Mouse (Mus musculus): Measurements from ENCODE around the gene Tnfaip2. TPM values are rescaled to one million over a fixed set of nuclear protein-coding genes. Genes with fewer than 3 reads are reported as not detected.

Gene Tnfaip2
- polyA plus RNA-seq, 1 experiment from 2014 or later = 1.2 TPM

GRCm38 (mm10) chr12:111412581-111413284 is 29.5 kb upstream of the Tnfaip2 start:
- H3K4me1 ChIP-seq (ENCODE audit: control insufficient read depth, insufficient read depth, low read depth, low read length) = peaks cover 27% of the 10 kb centered on the region
- H3K9ac ChIP-seq (ENCODE audit: low read depth, low read length) = peak overlapping the region; percentile 47
- peak overlapping the region; percentile 32 for H3K4me3 ChIP-seq (ENCODE audit: low read length)
- no peaks in the 10 kb centered on the region for H3K36me3 ChIP-seq (ENCODE audit: control insufficient read depth, insufficient read depth, low read length)
- ATAC-seq = no peak
- H3K27ac ChIP-seq (ENCODE audit: low read depth, low read length) = no peak overlapping the region
- peaks cover 5% of the 10 kb centered on the region; the same call in 1 of the 2 replicates for H3K27me3 ChIP-seq (replicated peaks; ENCODE audit: control insufficient read depth, insufficient read depth, low read length)
- 27% methylated on average over 12 of the region's 12 CpGs for WGBS
- peak overlapping the region; percentile 58 for H3K4me2 ChIP-seq (ENCODE audit: low read length)
- no peaks in the 10 kb centered on the region for H3K9me3 ChIP-seq (ENCODE audit: control insufficient read depth, low read length)

- H3K4me1 ChIP-seq (ENCODE audit: control insufficient read depth, insufficient read depth, low read depth, low read length) = peaks cover 27% of the 10 kb centered on the region
- H3K27me3 ChIP-seq (replicated peaks; ENCODE audit: control insufficient read depth, insufficient read depth, low read length) = 0 out of 2 replicates have a peak, but pooled peaks cover 3% of the 10 kb centered on the region
- H3K4me2 ChIP-seq (ENCODE audit: low read length) = peak overlapping the region; percentile 58
- peak; percentile 82 for ATAC-seq
- peak overlapping the region; percentile 32 for H3K4me3 ChIP-seq (ENCODE audit: low read length)
- no peaks in the 10 kb centered on the region for H3K9me3 ChIP-seq (ENCODE audit: control insufficient read depth, low read length)
- no peak overlapping the region for H3K27ac ChIP-seq (ENCODE audit: low read depth, low read length)
- H3K36me3 ChIP-seq (ENCODE audit: control insufficient read depth, insufficient read depth, low read length) = no peaks in the 10 kb centered on the region
- WGBS = 1% methylated on average over 21 of the region's 21 CpGs
- peak overlapping the region; percentile 47 for H3K9ac ChIP-seq (ENCODE audit: low read depth, low read length)
Measured at GRCm38 (mm10) chr12:111413300-111413699, 29.0 kb upstream of the Tnfaip2 start.

- Histone ChIP-seq H3K36me3 (ENCODE audit: control insufficient read depth, insufficient read depth, low read length) (no peaks in the 10 kb centered on the region), H3K4me3 (ENCODE audit: low read length) (peak within 1 kb of the TSS; percentile 14; the same call in 1 of the 2 replicates), H3K4me2 (ENCODE audit: low read length) (peak within 1 kb of the TSS; percentile 50), H3K9me3 (ENCODE audit: control insufficient read depth, low read length) (no peaks in the 10 kb centered on the region), H3K9ac (ENCODE audit: low read depth, low read length) (peak within 1 kb of the TSS; percentile 51), H3K27ac (ENCODE audit: low read depth, low read length) (no peak within 1 kb of the TSS), H3K27me3 (replicated peaks; ENCODE audit: control insufficient read depth, insufficient read depth, low read length) (peaks cover 12% of the 10 kb centered on the region), H3K4me1 (ENCODE audit: control insufficient read depth, insufficient read depth, low read depth, low read length) (peaks cover 17% of the 10 kb centered on the region)
- no peak for ATAC-seq
- WGBS = 6% methylated on average over 17 of the region's 17 CpGs
Measured at GRCm38 (mm10) chr12:111416921-111417779, 25.1 kb upstream of the Tnfaip2 start, which contains the start of gene Exoc3l4. Gene Exoc3l4, plus strand, starts transcription at chr12:111417017.

- Histone ChIP-seq H3K36me3 (ENCODE audit: control insufficient read depth, insufficient read depth, low read length) (no peaks in the 10 kb centered on the region), H3K4me1 (ENCODE audit: control insufficient read depth, insufficient read depth, low read depth, low read length) (peaks cover 14% of the 10 kb centered on the region), H3K4me3 (ENCODE audit: low read length) (no peak overlapping the region), H3K4me2 (ENCODE audit: low read length) (no peak overlapping the region), H3K27me3 (replicated peaks; ENCODE audit: control insufficient read depth, insufficient read depth, low read length) (peaks cover 37% of the 10 kb centered on the region), H3K9me3 (ENCODE audit: control insufficient read depth, low read length) (no peaks in the 10 kb centered on the region), H3K27ac (ENCODE audit: low read depth, low read length) (no peak overlapping the region), H3K9ac (ENCODE audit: low read depth, low read length) (no peak overlapping the region)
- ATAC-seq = no peak
- WGBS = 76% methylated on average over 5 of the region's 5 CpGs
Measured at GRCm38 (mm10) chr12:111419918-111420317, 22.4 kb upstream of the Tnfaip2 start.

- no peak for ATAC-seq
- WGBS = 58% methylated on average over 7 of the region's 7 CpGs
- Histone ChIP-seq H3K9ac (ENCODE audit: low read depth, low read length) (no peak overlapping the region), H3K4me2 (ENCODE audit: low read length) (no peak overlapping the region), H3K36me3 (ENCODE audit: control insufficient read depth, insufficient read depth, low read length) (no peaks in the 10 kb centered on the region), H3K27me3 (replicated peaks; ENCODE audit: control insufficient read depth, insufficient read depth, low read length) (peaks cover 42% of the 10 kb centered on the region), H3K27ac (ENCODE audit: low read depth, low read length) (no peak overlapping the region), H3K9me3 (ENCODE audit: control insufficient read depth, low read length) (no peaks in the 10 kb centered on the region), H3K4me1 (ENCODE audit: control insufficient read depth, insufficient read depth, low read depth, low read length) (peaks cover 14% of the 10 kb centered on the region), H3K4me3 (ENCODE audit: low read length) (no peak overlapping the region)
Measured at GRCm38 (mm10) chr12:111420946-111421709, 21.1 kb upstream of the Tnfaip2 start.

- ATAC-seq = no peak
- Histone ChIP-seq H3K4me3 (ENCODE audit: low read length) (no peak overlapping the region; the same call in 1 of the 2 replicates), H3K9ac (ENCODE audit: low read depth, low read length) (no peak overlapping the region), H3K27me3 (replicated peaks; ENCODE audit: control insufficient read depth, insufficient read depth, low read length) (peaks cover 42% of the 10 kb centered on the region), H3K36me3 (ENCODE audit: control insufficient read depth, insufficient read depth, low read length) (no peaks in the 10 kb centered on the region), H3K27ac (ENCODE audit: low read depth, low read length) (no peak overlapping the region), H3K9me3 (ENCODE audit: control insufficient read depth, low read length) (no peaks in the 10 kb centered on the region), H3K4me1 (ENCODE audit: control insufficient read depth, insufficient read depth, low read depth, low read length) (peaks cover 7% of the 10 kb centered on the region), H3K4me2 (ENCODE audit: low read length) (no peak overlapping the region)
- WGBS = 48% methylated on average over 5 of the region's 5 CpGs
Measured at GRCm38 (mm10) chr12:111422852-111423251, 19.4 kb upstream of the Tnfaip2 start.

GRCm38 (mm10) chr12:111423570-111424129 is 18.6 kb upstream of the Tnfaip2 start:
- WGBS = 5% methylated on average over 42 of the region's 43 CpGs

GRCm38 (mm10) chr12:111424547-111424946 is 17.7 kb upstream of the Tnfaip2 start:
- Histone ChIP-seq H3K4me2 (ENCODE audit: low read length) (no peak overlapping the region), H3K27ac (ENCODE audit: low read depth, low read length) (no peak overlapping the region), H3K4me1 (ENCODE audit: control insufficient read depth, insufficient read depth, low read depth, low read length) (peaks cover 21% of the 10 kb centered on the region), H3K9me3 (ENCODE audit: control insufficient read depth, low read length) (no peaks in the 10 kb centered on the region), H3K9ac (ENCODE audit: low read depth, low read length) (no peak overlapping the region), H3K36me3 (ENCODE audit: control insufficient read depth, insufficient read depth, low read length) (no peaks in the 10 kb centered on the region), H3K27me3 (replicated peaks; ENCODE audit: control insufficient read depth, insufficient read depth, low read length) (peaks cover 54% of the 10 kb centered on the region), H3K4me3 (ENCODE audit: low read length) (no peak overlapping the region)
- ATAC-seq = no peak
- 26% methylated on average over 9 of the region's 9 CpGs for WGBS

More at GRCm38 (mm10) chr12:111423570-111424129, 18.6 kb upstream of the Tnfaip2 start:
- Histone ChIP-seq H3K4me1 (ENCODE audit: control insufficient read depth, insufficient read depth, low read depth, low read length) (peaks cover 13% of the 10 kb centered on the region), H3K9me3 (ENCODE audit: control insufficient read depth, low read length) (no peaks in the 10 kb centered on the region), H3K27ac (ENCODE audit: low read depth, low read length) (no peak overlapping the region), H3K36me3 (ENCODE audit: control insufficient read depth, insufficient read depth, low read length) (no peaks in the 10 kb centered on the region), H3K4me3 (ENCODE audit: low read length) (peak overlapping the region; percentile 35), H3K9ac (ENCODE audit: low read depth, low read length) (peak overlapping the region; percentile 43; the same call in 1 of the 2 replicates), H3K27me3 (replicated peaks; ENCODE audit: control insufficient read depth, insufficient read depth, low read length) (peaks cover 50% of the 10 kb centered on the region), H3K4me2 (ENCODE audit: low read length) (peak overlapping the region; percentile 62)
- no peak for ATAC-seq
